Mouse (Mus musculus) kidney, embryonic 15.5 days (tissue): ENCODE data around the gene Kcnk4. TPM values are rescaled to one million over a fixed set of nuclear protein-coding genes. Genes with fewer than 3 reads are reported as not detected.
"Not testable (repeated sequence)": the region's sequence is repeated elsewhere in the genome, so short reads cannot be mapped to it uniquely, and the experiment has no call there.

Experiments
- ATAC-seq: fragments of 200-750 bp; cut with Nextera tagmentation; replicated peaks from 2 replicates; pipeline ENCODE4 v1.8.0; 2017; ENCODE audit warnings: moderate TSS enrichment; ENCODE audit not compliant: low FRiP score
- H3K27ac ChIP-seq: fragments of 300-500 bp; sonication (generic); 2 replicates; pipeline ENCODE4 v1.5.1; 2015; ENCODE audit warnings: mild to moderate bottlenecking, inconsistent platforms
- H3K27me3 ChIP-seq: fragments of 300-500 bp; sonication (generic); 2 replicates; pipeline ENCODE4 v1.6.1; 2015; ENCODE audit warnings: inconsistent platforms
- H3K36me3 ChIP-seq: fragments of 300-500 bp; sonication (generic); 2 replicates; pipeline ENCODE4 v1.6.1; 2015; ENCODE audit warnings: inconsistent platforms
- H3K4me1 ChIP-seq: fragments of 300-500 bp; sonication (generic); 2 replicates; pipeline ENCODE4 v1.6.1; 2015; ENCODE audit warnings: inconsistent platforms
- H3K4me2 ChIP-seq: fragments of 300-500 bp; sonication (generic); 2 replicates; pipeline ENCODE4 v1.6.1; 2015; ENCODE audit warnings: moderate library complexity, mild to moderate bottlenecking, inconsistent platforms
- H3K4me3 ChIP-seq: fragments of 300-500 bp; sonication (generic); replicated peaks from 2 replicates; pipeline ENCODE4 v1.5.1; 2015; ENCODE audit warnings: mild to moderate bottlenecking, inconsistent platforms
- H3K9ac ChIP-seq: fragments of 300-500 bp; sonication (generic); 2 replicates; pipeline ENCODE4 v1.6.1; 2015; ENCODE audit warnings: mild to moderate bottlenecking, inconsistent platforms
- H3K9me3 ChIP-seq: fragments of 300-500 bp; sonication (generic); replicated peaks from 2 replicates; pipeline ENCODE4 v1.6.1; 2016; ENCODE audit warnings: inconsistent platforms
- WGBS: fragments of 180-500 bp; shearing (Covaris S2); methylation state at CpG from one replicate; pipeline ENCODE4 v1.1.7; 2015; ENCODE audit warnings: mixed read lengths; 5-methylcytosine and 5-hydroxymethylcytosine counted together
- polyA plus RNA-seq: library from polyadenylated mRNA; unstranded; fragments of >200 nt; fragmentation: Nextera tagmentation; extraction: Ambion mirVana; gene quantifications from 2 replicates; pipeline ENCODE4 v1.2.1, GENCODE M21; 2015

The Kcnk4 gene
- polyA plus RNA-seq, 1 experiment from 2014 or later = 0.45 TPM

- no peaks in the 10 kb centered on the region for H3K9me3 ChIP-seq
- H3K36me3 ChIP-seq = peaks cover 19% of the 10 kb centered on the region
- no peak for ATAC-seq
- H3K4me2 ChIP-seq = no peak overlapping the region
- 88% methylated on average over 4 of the region's 4 CpGs for WGBS
- H3K27ac ChIP-seq = no peak overlapping the region
- no peak overlapping the region for H3K4me3 ChIP-seq
- peaks cover 8% of the 10 kb centered on the region for H3K27me3 ChIP-seq
- H3K9ac ChIP-seq = no peak overlapping the region
- H3K4me1 ChIP-seq = peaks cover 28% of the 10 kb centered on the region
Measured at GRCm38 (mm10) chr19:6918321-6918720, 16.0 kb downstream of the Kcnk4 start.

GRCm38 (mm10) chr19:6916496-6916895 is 17.8 kb downstream of the Kcnk4 start:
- Histone ChIP-seq H3K4me2 (no peak overlapping the region), H3K36me3 (peaks cover 37% of the 10 kb centered on the region), H3K27me3 (no peaks in the 10 kb centered on the region), H3K9me3 (no peaks in the 10 kb centered on the region), H3K4me3 (no peak overlapping the region), H3K9ac (no peak overlapping the region), H3K27ac (no peak overlapping the region), H3K4me1 (peaks cover 22% of the 10 kb centered on the region)
- no peak for ATAC-seq
- WGBS = 70% methylated on average over 4 of the region's 4 CpGs

- Histone ChIP-seq H3K36me3 (peaks cover 43% of the 10 kb centered on the region), H3K27ac (no peak overlapping the region), H3K4me3 (no peak overlapping the region), H3K9ac (no peak overlapping the region), H3K9me3 (no peaks in the 10 kb centered on the region), H3K4me1 (peaks cover 21% of the 10 kb centered on the region), H3K27me3 (no peaks in the 10 kb centered on the region), H3K4me2 (no peak overlapping the region)
- 83% methylated on average over 4 of the region's 4 CpGs for WGBS
- no peak for ATAC-seq
Measured at GRCm38 (mm10) chr19:6915276-6915675, 19.0 kb downstream of the Kcnk4 start.

GRCm38 (mm10) chr19:6914540-6914939 is 19.8 kb downstream of the Kcnk4 start:
- ATAC-seq = no peak
- no peak overlapping the region for H3K9ac ChIP-seq
- H3K36me3 ChIP-seq = peaks cover 43% of the 10 kb centered on the region
- no peak overlapping the region for H3K27ac ChIP-seq
- 91% methylated on average over 9 of the region's 9 CpGs for WGBS
- no peak overlapping the region for H3K4me2 ChIP-seq
- H3K9me3 ChIP-seq = no peaks in the 10 kb centered on the region
- H3K4me3 ChIP-seq = no peak overlapping the region
- no peaks in the 10 kb centered on the region for H3K27me3 ChIP-seq
- H3K4me1 ChIP-seq = peaks cover 14% of the 10 kb centered on the region

GRCm38 (mm10) chr19:6913991-6914390 is 20.3 kb downstream of the Kcnk4 start:
- Histone ChIP-seq H3K9ac (no peak overlapping the region), H3K27me3 (no peaks in the 10 kb centered on the region), H3K36me3 (peaks cover 43% of the 10 kb centered on the region), H3K4me3 (no peak overlapping the region), H3K4me2 (no peak overlapping the region), H3K9me3 (no peaks in the 10 kb centered on the region), H3K4me1 (peaks cover 13% of the 10 kb centered on the region), H3K27ac (peak overlapping the region; percentile 41; the same call in 1 of the 2 replicates)
- WGBS = 78% methylated on average over 11 of the region's 11 CpGs
- no peak for ATAC-seq

DNA sequence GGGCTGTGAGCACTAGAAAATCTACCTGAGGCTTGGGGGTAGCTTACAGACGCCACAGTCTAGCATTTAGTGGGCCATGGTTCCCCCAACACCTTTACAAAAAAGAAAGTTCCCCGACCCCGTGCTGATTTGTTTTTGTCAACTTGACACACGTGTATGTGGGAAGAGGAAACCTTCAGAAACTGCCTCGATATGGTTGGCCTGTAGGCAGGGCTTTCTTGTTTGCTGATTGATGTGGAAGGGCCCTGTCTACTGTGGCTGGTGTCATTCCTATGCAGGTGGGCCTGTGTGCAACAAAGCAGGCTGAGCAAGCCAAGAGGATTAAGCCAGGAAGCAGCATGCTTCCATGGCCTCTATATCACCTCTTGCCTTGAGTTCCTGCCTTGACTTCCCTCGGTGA is 21.3 kb downstream of the Kcnk4 start:
- Histone ChIP-seq H3K4me1 (peaks cover 23% of the 10 kb centered on the region), H3K9me3 (no peaks in the 10 kb centered on the region), H3K36me3 (peaks cover 37% of the 10 kb centered on the region), H3K4me3 (no peak overlapping the region), H3K27ac (no peak overlapping the region), H3K9ac (no peak overlapping the region), H3K4me2 (no peak overlapping the region), H3K27me3 (no peaks in the 10 kb centered on the region)
- WGBS = 87% methylated on average over 6 of the region's 6 CpGs
- ATAC-seq = no peak

- Histone ChIP-seq H3K4me1 (peaks cover 29% of the 10 kb centered on the region), H3K27me3 (no peaks in the 10 kb centered on the region), H3K9me3 (no peaks in the 10 kb centered on the region), H3K9ac (no peak overlapping the region), H3K4me3 (no peak overlapping the region), H3K4me2 (no peak overlapping the region), H3K36me3 (peaks cover 38% of the 10 kb centered on the region), H3K27ac (no peak overlapping the region)
- ATAC-seq = no peak
- WGBS = 90% methylated on average over 15 of the region's 15 CpGs
Measured at GRCm38 (mm10) chr19:6912205-6912970, 21.9 kb downstream of the Kcnk4 start.

GRCm38 (mm10) chr19:6911101-6912074 is 22.9 kb downstream of the Kcnk4 start:
- Histone ChIP-seq H3K4me1 (peaks cover 34% of the 10 kb centered on the region), H3K9ac (0 out of 2 replicates have a peak overlapping the region, but pooled peaks have one; percentile 31), H3K36me3 (peaks cover 48% of the 10 kb centered on the region), H3K4me2 (peak overlapping the region; percentile 90), H3K9me3 (no peaks in the 10 kb centered on the region), H3K27ac (no peak overlapping the region), H3K27me3 (no peaks in the 10 kb centered on the region), H3K4me3 (peak overlapping the region; percentile 70)
- 82% methylated on average over 19 of the region's 19 CpGs for WGBS
- no peak for ATAC-seq

DNA sequence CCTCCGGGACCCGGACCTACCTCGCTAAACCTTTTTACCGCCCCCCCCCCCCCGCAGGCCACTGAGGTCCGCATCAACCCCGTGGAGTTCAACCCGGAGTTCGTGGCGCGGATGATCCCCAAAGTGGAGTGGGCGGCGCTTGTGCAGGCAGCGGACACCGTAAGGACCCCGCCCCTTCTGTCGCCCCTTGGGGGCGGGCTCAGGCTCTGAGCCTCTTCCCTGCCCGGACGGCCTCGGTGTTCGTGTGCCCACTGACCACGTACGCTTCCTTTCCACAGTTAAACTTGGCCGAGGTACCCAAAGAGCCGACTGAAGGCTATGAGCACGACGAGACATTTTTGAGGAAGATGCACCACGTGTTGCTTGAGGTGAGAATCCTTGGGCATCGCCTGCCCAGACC is 24.0 kb downstream of the Kcnk4 start:
- WGBS = under 1% methylated on average over 29 of the region's 30 CpGs
- peak overlapping the region; percentile 71 for H3K9ac ChIP-seq

GRCm38 (mm10) chr19:6909507-6910289 is 24.6 kb downstream of the Kcnk4 start, which contains the start of the genes Trmt112 and Prdx5:
TSS of gene Trmt112 (plus strand) at chr19:6909698.
TSS of gene Prdx5 (minus strand) at chr19:6910106.
- H3K4me1 ChIP-seq = peaks cover 34% of the 10 kb centered on the region
- H3K4me2 ChIP-seq = peak within 1 kb of the TSS; percentile 90
- peak within 1 kb of the TSS; percentile 71 for H3K9ac ChIP-seq
- peak within 1 kb of the TSS; percentile 70 for H3K4me3 ChIP-seq
- peak within 1 kb of the TSS; percentile 99 for H3K27ac ChIP-seq
- peaks cover 64% of the 10 kb centered on the region for H3K36me3 ChIP-seq
- ATAC-seq = peak; percentile 91
- no peaks in the 10 kb centered on the region for H3K27me3 ChIP-seq
- under 1% methylated on average over 65 of the region's 65 CpGs for WGBS
- H3K9me3 ChIP-seq = no peaks in the 10 kb centered on the region

More for the DNA sequence above, 24.0 kb downstream of the Kcnk4 start:
- peak; percentile 55; the same call in 1 of the 2 replicates for ATAC-seq
- H3K9me3 ChIP-seq, H3K27me3 ChIP-seq: not testable (repeated sequence)
- Histone ChIP-seq H3K27ac (peak overlapping the region; percentile 99), H3K4me3 (peak overlapping the region; percentile 70), H3K36me3 (peaks cover 58% of the 10 kb centered on the region), H3K4me2 (peak overlapping the region; percentile 90), H3K4me1 (peaks cover 34% of the 10 kb centered on the region)

- Histone ChIP-seq H3K36me3 (peaks cover 65% of the 10 kb centered on the region), H3K27me3 (no peaks in the 10 kb centered on the region), H3K9me3 (no peaks in the 10 kb centered on the region), H3K9ac (peak overlapping the region; percentile 71), H3K4me1 (peaks cover 34% of the 10 kb centered on the region), H3K4me2 (peak overlapping the region; percentile 90), H3K4me3 (peak overlapping the region; percentile 70), H3K27ac (peak overlapping the region; percentile 99)
- WGBS = 8% methylated on average over 11 of the region's 11 CpGs
- no peak for ATAC-seq
Measured at GRCm38 (mm10) chr19:6909021-6909420, 25.3 kb downstream of the Kcnk4 start.
